Mouse (Mus musculus) intestine, embryonic 15.5 days (tissue): Measurements from ENCODE around the gene Ppm1a. TPM values are rescaled to one million over a fixed set of nuclear protein-coding genes. Genes with fewer than 3 reads are reported as not detected.

Experiments
- ATAC-seq: fragments of 200-750 bp; cut with Nextera tagmentation; 2 replicates; pipeline ENCODE4 v1.8.0; 2017; ENCODE audit warnings: moderate TSS enrichment, moderate library complexity
- H3K27ac ChIP-seq: fragments of 300-500 bp; sonication (generic); 2 replicates; pipeline ENCODE4 v1.5.1; 2015; ENCODE audit warnings: mild to moderate bottlenecking, inconsistent platforms
- H3K27me3 ChIP-seq: fragments of 300-500 bp; sonication (generic); replicated peaks from 2 replicates; pipeline ENCODE4 v1.6.1; 2015; ENCODE audit warnings: inconsistent platforms
- H3K36me3 ChIP-seq: fragments of 300-500 bp; sonication (generic); 2 replicates; pipeline ENCODE4 v1.6.1; 2015; ENCODE audit warnings: inconsistent platforms
- H3K4me1 ChIP-seq: fragments of 300-500 bp; sonication (generic); replicated peaks from 2 replicates; pipeline ENCODE4 v1.6.1; 2015; ENCODE audit warnings: inconsistent platforms
- H3K4me2 ChIP-seq: fragments of 300-500 bp; sonication (generic); replicated peaks from 2 replicates; pipeline ENCODE4 v1.6.1; 2015; ENCODE audit warnings: mild to moderate bottlenecking, inconsistent platforms
- H3K4me3 ChIP-seq: fragments of 300-500 bp; sonication (generic); replicated peaks from 2 replicates; pipeline ENCODE4 v1.5.1; 2015; ENCODE audit warnings: inconsistent platforms
- H3K9ac ChIP-seq: fragments of 300-500 bp; sonication (generic); 2 replicates; pipeline ENCODE4 v1.6.1; 2015; ENCODE audit warnings: inconsistent platforms
- H3K9me3 ChIP-seq: fragments of 300-500 bp; sonication (generic); 2 replicates; pipeline ENCODE4 v1.6.1; 2016; ENCODE audit warnings: inconsistent platforms
- WGBS: fragments of 180-500 bp; shearing (Covaris S2); methylation state at CpG from one replicate; pipeline ENCODE4 v1.1.7; 2015; 5-methylcytosine and 5-hydroxymethylcytosine counted together
- polyA plus RNA-seq: library from polyadenylated mRNA; unstranded; fragments of >200 nt; fragmentation: Nextera tagmentation; extraction: Ambion mirVana; gene quantifications from 2 replicates; pipeline ENCODE4 v1.2.1, GENCODE M21; 2015

Gene Ppm1a
- polyA plus RNA-seq, result 54.7 and 56.5 TPM in 2 replicates

DNA sequence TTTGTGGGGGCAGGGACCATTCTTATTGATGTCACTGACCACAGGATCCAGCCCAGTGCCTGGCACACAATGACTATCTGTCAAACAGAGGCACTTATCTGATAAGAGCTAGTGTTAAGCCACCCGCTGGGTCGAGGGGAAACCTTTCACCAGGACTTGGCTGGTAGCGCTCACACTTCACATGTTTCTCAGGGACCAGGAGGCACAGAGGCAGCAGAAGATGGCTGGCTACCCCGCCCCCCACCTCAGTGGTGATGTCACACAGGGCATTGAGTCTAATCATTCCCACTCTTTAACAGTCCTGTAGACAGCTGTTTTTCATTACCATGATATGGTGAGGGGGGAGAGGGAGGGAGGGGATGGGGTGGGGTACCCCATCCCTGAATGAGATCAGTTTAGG, at the start of gene Ppm1a:
TSS of gene Ppm1a (plus strand) at position 370 of the 400 bp plus-strand sequence.
- Histone ChIP-seq H3K36me3 (no peaks in the 10 kb centered on the region), H3K4me3 (no peak within 1 kb of the TSS), H3K4me1 (0 out of 2 replicates have a peak, but pooled peaks cover 5% of the 10 kb centered on the region), H3K27me3 (no peaks in the 10 kb centered on the region), H3K9ac (no peak within 1 kb of the TSS), H3K4me2 (no peak within 1 kb of the TSS), H3K9me3 (no peaks in the 10 kb centered on the region), H3K27ac (no peak within 1 kb of the TSS)
- ATAC-seq, result no peak
- 26% methylated on average over 4 of the region's 4 CpGs for WGBS

DNA sequence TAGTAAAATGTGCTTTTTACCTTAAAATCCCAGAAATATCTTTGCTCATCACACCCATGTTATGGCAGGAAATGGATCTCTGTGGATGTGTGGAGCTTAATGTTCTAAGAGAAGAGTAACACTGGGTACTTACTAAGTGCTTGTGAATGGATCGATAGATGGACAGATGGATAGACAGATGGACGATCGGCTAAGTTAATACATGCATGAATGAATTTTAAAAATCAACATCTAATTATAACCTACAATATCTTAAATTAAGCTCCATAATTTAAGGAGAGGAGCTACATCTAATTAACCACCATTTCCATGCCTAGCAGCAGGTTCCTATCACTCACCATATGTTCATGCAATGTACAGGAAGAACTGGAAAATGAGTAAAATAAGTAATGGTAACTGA, 47.3 kb upstream of the Ppm1a start:
- Histone ChIP-seq H3K9me3 (no peaks in the 10 kb centered on the region), H3K4me3 (no peak overlapping the region), H3K4me2 (no peak overlapping the region), H3K27me3 (no peaks in the 10 kb centered on the region), H3K27ac (no peak overlapping the region), H3K9ac (no peak overlapping the region), H3K4me1 (no peaks in the 10 kb centered on the region), H3K36me3 (no peaks in the 10 kb centered on the region)
- no peak for ATAC-seq
- WGBS, result 98% methylated on average over 3 of the region's 3 CpGs

GRCm38 (mm10) chr12:72714896-72715295, 42.4 kb upstream of the Ppm1a start:
- Histone ChIP-seq H3K36me3 (no peaks in the 10 kb centered on the region), H3K4me2 (no peak overlapping the region), H3K4me3 (no peak overlapping the region), H3K27ac (no peak overlapping the region), H3K27me3 (no peaks in the 10 kb centered on the region), H3K9ac (no peak overlapping the region), H3K9me3 (no peaks in the 10 kb centered on the region), H3K4me1 (0 out of 2 replicates have a peak, but pooled peaks cover 2% of the 10 kb centered on the region)
- WGBS, result 92% methylated on average over 2 of the region's 2 CpGs
- no peak for ATAC-seq

DNA sequence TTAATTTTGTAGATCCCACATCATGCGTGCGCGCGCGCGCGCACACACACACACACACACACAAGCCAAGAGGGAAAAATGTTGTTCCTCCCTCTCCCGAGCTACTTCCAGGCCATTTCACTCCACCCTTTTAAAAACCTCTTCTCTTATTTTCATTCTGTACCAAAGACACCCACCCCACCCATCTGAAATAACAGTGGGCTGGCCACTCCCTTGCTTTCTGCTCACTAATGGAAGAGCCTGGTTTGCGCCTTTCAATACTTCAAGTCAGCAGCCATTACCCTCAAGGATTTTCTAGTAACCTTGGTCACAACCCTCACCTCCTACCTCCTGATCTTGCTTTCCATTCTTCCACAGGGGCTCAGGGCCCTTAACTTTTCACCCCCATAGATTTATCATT, 41.4 kb upstream of the Ppm1a start:
- no peak overlapping the region for H3K4me2 ChIP-seq
- no peaks in the 10 kb centered on the region for H3K36me3 ChIP-seq
- H3K27ac ChIP-seq, result no peak overlapping the region
- ATAC-seq, result no peak
- WGBS, result 95% methylated on average over 9 of the region's 9 CpGs
- 0 out of 2 replicates have a peak, but pooled peaks cover 3% of the 10 kb centered on the region for H3K4me1 ChIP-seq
- no peaks in the 10 kb centered on the region for H3K27me3 ChIP-seq
- no peak overlapping the region for H3K4me3 ChIP-seq
- no peak overlapping the region for H3K9ac ChIP-seq
- no peaks in the 10 kb centered on the region for H3K9me3 ChIP-seq

GRCm38 (mm10) chr12:72719046-72719445, 38.2 kb upstream of the Ppm1a start:
- Histone ChIP-seq H3K9ac (no peak overlapping the region), H3K27ac (peak overlapping the region; percentile 63), H3K36me3 (no peaks in the 10 kb centered on the region), H3K4me3 (no peak overlapping the region), H3K4me1 (peaks cover 4% of the 10 kb centered on the region; the same call in 1 of the 2 replicates), H3K27me3 (no peaks in the 10 kb centered on the region), H3K9me3 (no peaks in the 10 kb centered on the region), H3K4me2 (no peak overlapping the region)
- whole genome bisulfite sequencing, result 30% methylated on average over 2 of the region's 2 CpGs
- no peak for ATAC-seq

- Histone ChIP-seq H3K4me3 (no peak overlapping the region), H3K27me3 (no peaks in the 10 kb centered on the region), H3K4me1 (peaks cover 6% of the 10 kb centered on the region; the same call in 1 of the 2 replicates), H3K9ac (no peak overlapping the region), H3K9me3 (no peaks in the 10 kb centered on the region), H3K36me3 (no peaks in the 10 kb centered on the region), H3K4me2 (no peak overlapping the region), H3K27ac (peak overlapping the region; percentile 67)
- WGBS, result 31% methylated on average over 11 of the region's 11 CpGs
- peak; percentile 84 for ATAC-seq
Measured at GRCm38 (mm10) chr12:72719452-72720087, 37.7 kb upstream of the Ppm1a start.

- no peaks in the 10 kb centered on the region for H3K36me3 ChIP-seq
- no peak overlapping the region for H3K9ac ChIP-seq
- peaks cover 6% of the 10 kb centered on the region; the same call in 1 of the 2 replicates for H3K4me1 ChIP-seq
- ATAC-seq, result no peak
- H3K27me3 ChIP-seq, result no peaks in the 10 kb centered on the region
- no peak overlapping the region for H3K27ac ChIP-seq
- no peaks in the 10 kb centered on the region for H3K9me3 ChIP-seq
- no peak overlapping the region for H3K4me2 ChIP-seq
- WGBS, result 81% methylated on average over 5 of the region's 5 CpGs
- no peak overlapping the region for H3K4me3 ChIP-seq
Measured at GRCm38 (mm10) chr12:72721710-72722109, 35.5 kb upstream of the Ppm1a start.

DNA sequence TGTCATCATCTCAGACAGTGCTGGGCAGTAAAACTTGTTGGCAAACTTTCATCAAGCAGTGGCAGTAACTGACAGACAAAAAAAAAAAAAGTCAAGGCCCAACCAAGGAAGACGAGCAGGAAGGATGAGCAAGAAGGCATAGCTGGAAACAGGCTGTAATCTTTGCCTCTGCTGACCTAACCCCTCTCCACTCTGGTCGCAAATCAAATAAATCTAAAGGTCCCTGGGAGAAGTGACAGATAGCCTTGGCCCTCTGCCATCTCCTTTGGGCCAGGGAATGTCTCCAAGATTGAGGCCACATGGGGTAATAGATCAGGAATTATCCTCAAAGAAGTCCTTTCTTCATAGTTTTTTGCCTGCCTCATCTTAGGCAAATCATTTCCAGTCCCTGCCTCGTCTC, 33.3 kb upstream of the Ppm1a start:
- Histone ChIP-seq H3K4me2 (no peak overlapping the region), H3K4me3 (no peak overlapping the region), H3K4me1 (peaks cover 6% of the 10 kb centered on the region; the same call in 1 of the 2 replicates), H3K9ac (no peak overlapping the region), H3K9me3 (no peaks in the 10 kb centered on the region), H3K27ac (no peak overlapping the region), H3K36me3 (no peaks in the 10 kb centered on the region), H3K27me3 (no peaks in the 10 kb centered on the region)
- WGBS, result 14% methylated on average over 3 of the region's 3 CpGs
- ATAC-seq, result no peak

- no peaks in the 10 kb centered on the region for H3K27me3 ChIP-seq
- no peak overlapping the region for H3K27ac ChIP-seq
- H3K9ac ChIP-seq, result no peak overlapping the region
- ATAC-seq, result no peak
- peaks cover 3% of the 10 kb centered on the region; the same call in 1 of the 2 replicates for H3K4me1 ChIP-seq
- H3K9me3 ChIP-seq, result no peaks in the 10 kb centered on the region
- no peaks in the 10 kb centered on the region for H3K36me3 ChIP-seq
- no peak overlapping the region for H3K4me2 ChIP-seq
- H3K4me3 ChIP-seq, result no peak overlapping the region
- 89% methylated on average over 8 of the region's 8 CpGs for WGBS
Measured at GRCm38 (mm10) chr12:72727021-72727420, 30.2 kb upstream of the Ppm1a start.

DNA sequence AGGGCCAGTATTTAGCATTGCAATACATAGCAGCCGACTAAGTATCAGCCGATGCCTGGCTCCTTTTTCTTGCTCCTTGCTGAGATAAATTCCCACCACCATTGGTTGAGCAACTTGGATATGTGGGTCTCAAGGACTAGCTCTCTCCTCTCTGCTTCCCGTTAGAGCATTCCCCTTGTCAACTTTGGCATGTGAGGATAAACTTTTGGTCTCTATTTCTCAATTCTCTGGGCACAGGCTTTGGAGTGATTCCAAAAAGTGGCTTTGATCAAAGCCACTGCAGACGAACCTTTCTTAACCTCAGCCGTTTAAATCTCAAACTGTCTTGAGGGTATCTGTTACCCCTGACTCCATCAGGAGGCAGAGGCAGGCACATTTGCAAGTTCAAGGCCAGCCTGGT, 29.6 kb upstream of the Ppm1a start:
- no peak for ATAC-seq
- Histone ChIP-seq H3K36me3 (no peaks in the 10 kb centered on the region), H3K27me3 (no peaks in the 10 kb centered on the region), H3K9me3 (no peaks in the 10 kb centered on the region), H3K9ac (no peak overlapping the region), H3K4me1 (peaks cover 3% of the 10 kb centered on the region; the same call in 1 of the 2 replicates), H3K4me3 (no peak overlapping the region), H3K27ac (no peak overlapping the region), H3K4me2 (no peak overlapping the region)
- WGBS, result 61% methylated on average over 5 of the region's 5 CpGs

- H3K4me3 ChIP-seq, result no peak overlapping the region
- H3K9ac ChIP-seq, result no peak overlapping the region
- no peaks in the 10 kb centered on the region for H3K9me3 ChIP-seq
- no peak overlapping the region for H3K4me2 ChIP-seq
- H3K27me3 ChIP-seq, result no peaks in the 10 kb centered on the region
- 76% methylated on average over 2 of the region's 2 CpGs for WGBS
- no peaks in the 10 kb centered on the region for H3K4me1 ChIP-seq
- no peaks in the 10 kb centered on the region for H3K36me3 ChIP-seq
- ATAC-seq, result no peak
- H3K27ac ChIP-seq, result no peak overlapping the region
Measured at GRCm38 (mm10) chr12:72734112-72734511, 23.1 kb upstream of the Ppm1a start.

- Histone ChIP-seq H3K9me3 (no peaks in the 10 kb centered on the region), H3K4me1 (no peaks in the 10 kb centered on the region), H3K9ac (no peak overlapping the region), H3K4me2 (no peak overlapping the region), H3K27ac (no peak overlapping the region), H3K4me3 (no peak overlapping the region), H3K36me3 (no peaks in the 10 kb centered on the region), H3K27me3 (no peaks in the 10 kb centered on the region)
- no peak for ATAC-seq
- WGBS, result 63% methylated on average over 6 of the region's 6 CpGs
Measured at GRCm38 (mm10) chr12:72741176-72741575, 16.1 kb upstream of the Ppm1a start.

DNA sequence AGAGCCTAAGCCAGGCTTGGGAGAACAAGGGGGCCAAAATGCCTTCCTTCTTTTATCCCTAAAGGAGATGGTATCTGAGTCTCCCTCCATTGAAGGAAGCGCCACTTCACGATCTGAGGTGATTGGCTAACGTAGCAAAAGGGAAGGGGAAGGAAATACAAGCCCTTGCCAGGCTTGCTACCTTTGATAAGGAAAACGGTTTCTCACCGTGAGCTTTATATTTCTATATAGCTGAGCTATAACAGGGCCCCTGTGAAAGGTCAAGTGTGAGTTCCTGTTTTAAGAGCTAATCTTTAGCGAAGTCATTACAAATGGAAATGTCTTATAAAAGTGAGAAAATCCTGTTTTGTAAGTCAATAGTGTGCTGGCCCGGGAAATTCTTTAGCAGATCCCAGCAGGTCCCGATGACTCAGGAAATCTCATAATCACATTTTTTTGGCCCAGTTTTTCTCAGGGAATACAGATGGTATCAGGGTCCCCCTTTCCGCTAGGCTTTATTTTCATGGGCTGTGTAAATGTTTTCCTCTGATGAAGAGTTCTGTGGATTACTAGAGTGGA, 12.4 kb upstream of the Ppm1a start:
- H3K4me3 ChIP-seq, result no peak overlapping the region
- no peak overlapping the region for H3K27ac ChIP-seq
- no peak overlapping the region for H3K4me2 ChIP-seq
- H3K9ac ChIP-seq, result no peak overlapping the region
- ATAC-seq, result no peak
- no peaks in the 10 kb centered on the region for H3K4me1 ChIP-seq
- H3K9me3 ChIP-seq, result no peaks in the 10 kb centered on the region
- 43% methylated on average over 9 of the region's 9 CpGs for WGBS
- H3K27me3 ChIP-seq, result no peaks in the 10 kb centered on the region
- no peaks in the 10 kb centered on the region for H3K36me3 ChIP-seq
